Mouse (Mus musculus): ENCODE results near the gene Sun3. TPM values are rescaled to one million over a fixed set of nuclear protein-coding genes. Genes with fewer than 3 reads are reported as not detected.

Sun3 gene
- polyA plus RNA-seq, 1 experiment from 2014 or later, result 0.13 TPM

- Histone ChIP-seq H3K27me3 (ENCODE audit: control insufficient read depth, insufficient read depth, low read depth, low read length) (no peaks in the 10 kb centered on the region; the same call in 1 of the 2 replicates), H3K9me3 (ENCODE audit: control insufficient read depth, low read length) (no peaks in the 10 kb centered on the region), H3K4me2 (ENCODE audit: low read depth, low read length) (peak within 1 kb of the TSS; percentile 80), H3K27ac (ENCODE audit: low read length) (peak within 1 kb of the TSS; percentile 92), H3K9ac (ENCODE audit: low read length) (peak within 1 kb of the TSS; percentile 92), H3K36me3 (ENCODE audit: control insufficient read depth, insufficient read depth, low read length) (peaks cover 9% of the 10 kb centered on the region), H3K4me1 (replicated peaks; ENCODE audit: control insufficient read depth, insufficient read depth, low read length) (peaks cover 10% of the 10 kb centered on the region), H3K4me3 (ENCODE audit: low read length) (peak within 1 kb of the TSS; percentile 72)
- ATAC-seq (ENCODE audit: low read depth), result peak; percentile 99
- under 1% methylated on average over 43 of the region's 43 CpGs for WGBS
Measured at GRCm38 (mm10) chr11:9010853-9011339, 37.9 kb downstream of the Sun3 start, which contains the start of gene Hus1. Gene Hus1, minus strand, starts transcription at chr11:9011191.

GRCm38 (mm10) chr11:9010416-9010815 lies 38.4 kb downstream of the Sun3 start:
- Histone ChIP-seq H3K4me3 (ENCODE audit: low read length) (peak overlapping the region; percentile 72), H3K4me2 (ENCODE audit: low read depth, low read length) (peak overlapping the region; percentile 80), H3K9me3 (ENCODE audit: control insufficient read depth, low read length) (no peaks in the 10 kb centered on the region), H3K27me3 (ENCODE audit: control insufficient read depth, insufficient read depth, low read depth, low read length) (no peaks in the 10 kb centered on the region; the same call in 1 of the 2 replicates), H3K27ac (ENCODE audit: low read length) (peak overlapping the region; percentile 92), H3K4me1 (replicated peaks; ENCODE audit: control insufficient read depth, insufficient read depth, low read length) (peaks cover 10% of the 10 kb centered on the region), H3K36me3 (ENCODE audit: control insufficient read depth, insufficient read depth, low read length) (peaks cover 11% of the 10 kb centered on the region), H3K9ac (ENCODE audit: low read length) (peak overlapping the region; percentile 92)
- under 1% methylated on average over 7 of the region's 7 CpGs for WGBS
- ATAC-seq (ENCODE audit: low read depth), result peak; percentile 68

GRCm38 (mm10) chr11:9008761-9009160 lies 40.0 kb downstream of the Sun3 start:
- no peaks in the 10 kb centered on the region for H3K9me3 ChIP-seq (ENCODE audit: control insufficient read depth, low read length)
- H3K4me3 ChIP-seq (ENCODE audit: low read length), result no peak overlapping the region
- no peak overlapping the region for H3K4me2 ChIP-seq (ENCODE audit: low read depth, low read length)
- 93% methylated on average over 5 of the region's 5 CpGs for WGBS
- H3K4me1 ChIP-seq (replicated peaks; ENCODE audit: control insufficient read depth, insufficient read depth, low read length), result peaks cover 10% of the 10 kb centered on the region
- no peak overlapping the region for H3K27ac ChIP-seq (ENCODE audit: low read length)
- no peaks in the 10 kb centered on the region; the same call in 1 of the 2 replicates for H3K27me3 ChIP-seq (ENCODE audit: control insufficient read depth, insufficient read depth, low read depth, low read length)
- peaks cover 27% of the 10 kb centered on the region for H3K36me3 ChIP-seq (ENCODE audit: control insufficient read depth, insufficient read depth, low read length)
- no peak overlapping the region for H3K9ac ChIP-seq (ENCODE audit: low read length)
- ATAC-seq (ENCODE audit: low read depth), result no peak

- peaks cover 18% of the 10 kb centered on the region for H3K36me3 ChIP-seq (ENCODE audit: control insufficient read depth, insufficient read depth, low read length)
- 67% methylated on average over 4 of the region's 4 CpGs for WGBS
- ATAC-seq (ENCODE audit: low read depth), result no peak
Measured at GRCm38 (mm10) chr11:8988084-8988483, 60.7 kb downstream of the Sun3 start.

DNA sequence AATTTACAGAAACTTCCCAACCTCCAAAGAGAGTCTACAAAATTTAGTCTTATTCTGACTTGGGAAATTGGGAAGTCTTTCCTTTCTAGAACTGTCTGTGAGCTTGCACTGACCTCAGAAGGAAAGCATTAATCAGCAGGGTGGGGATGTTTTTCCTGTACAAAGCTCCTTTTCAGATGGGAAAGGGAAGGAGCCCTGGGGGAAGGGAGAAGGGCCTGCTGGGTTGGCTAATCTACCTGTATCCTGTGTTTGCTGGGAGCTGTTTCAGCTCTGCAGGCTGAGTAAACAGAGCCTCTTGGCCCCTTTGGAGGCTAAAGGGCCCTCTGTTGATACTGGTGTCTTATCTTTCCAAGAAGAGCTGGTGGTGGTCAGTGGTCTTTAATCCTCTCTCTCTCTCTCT lies 62.7 kb downstream of the Sun3 start:
- H3K27ac ChIP-seq (ENCODE audit: low read length), result no peak overlapping the region
- peaks cover 3% of the 10 kb centered on the region; the same call in 1 of the 2 replicates for H3K36me3 ChIP-seq (ENCODE audit: control insufficient read depth, insufficient read depth, low read length)
- no peaks in the 10 kb centered on the region for H3K27me3 ChIP-seq (ENCODE audit: control insufficient read depth, insufficient read depth, low read depth, low read length)
- ATAC-seq (ENCODE audit: low read depth), result peak; percentile 61
- no peak overlapping the region for H3K4me3 ChIP-seq (ENCODE audit: low read length)
- peaks cover 8% of the 10 kb centered on the region for H3K4me1 ChIP-seq (replicated peaks; ENCODE audit: control insufficient read depth, insufficient read depth, low read length)
- no peaks in the 10 kb centered on the region for H3K9me3 ChIP-seq (ENCODE audit: control insufficient read depth, low read length)
- no peak overlapping the region for H3K4me2 ChIP-seq (ENCODE audit: low read depth, low read length)
- H3K9ac ChIP-seq (ENCODE audit: low read length), result no peak overlapping the region

More at GRCm38 (mm10) chr11:8988084-8988483, 60.7 kb downstream of the Sun3 start:
- Histone ChIP-seq H3K9me3 (ENCODE audit: control insufficient read depth, low read length) (0 out of 2 replicates have a peak, but pooled peaks cover 2% of the 10 kb centered on the region), H3K27me3 (ENCODE audit: control insufficient read depth, insufficient read depth, low read depth, low read length) (no peaks in the 10 kb centered on the region), H3K9ac (ENCODE audit: low read length) (no peak overlapping the region), H3K27ac (ENCODE audit: low read length) (no peak overlapping the region), H3K4me2 (ENCODE audit: low read depth, low read length) (no peak overlapping the region), H3K4me1 (replicated peaks; ENCODE audit: control insufficient read depth, insufficient read depth, low read length) (peaks cover 8% of the 10 kb centered on the region), H3K4me3 (ENCODE audit: low read length) (no peak overlapping the region)

- Histone ChIP-seq H3K9ac (ENCODE audit: low read length) (no peak overlapping the region), H3K36me3 (ENCODE audit: control insufficient read depth, insufficient read depth, low read length) (no peaks in the 10 kb centered on the region), H3K9me3 (ENCODE audit: control insufficient read depth, low read length) (no peaks in the 10 kb centered on the region), H3K4me3 (ENCODE audit: low read length) (no peak overlapping the region), H3K4me1 (replicated peaks; ENCODE audit: control insufficient read depth, insufficient read depth, low read length) (peaks cover 8% of the 10 kb centered on the region), H3K27me3 (ENCODE audit: control insufficient read depth, insufficient read depth, low read depth, low read length) (no peaks in the 10 kb centered on the region), H3K4me2 (ENCODE audit: low read depth, low read length) (no peak overlapping the region), H3K27ac (ENCODE audit: low read length) (no peak overlapping the region)
- WGBS, result 26% methylated on average over 6 of the region's 6 CpGs
- no peak for ATAC-seq (ENCODE audit: low read depth)
Measured at GRCm38 (mm10) chr11:8983237-8983861, 65.4 kb downstream of the Sun3 start.

- Histone ChIP-seq H3K36me3 (ENCODE audit: control insufficient read depth, insufficient read depth, low read length) (no peaks in the 10 kb centered on the region), H3K4me2 (ENCODE audit: low read depth, low read length) (no peak overlapping the region), H3K27me3 (ENCODE audit: control insufficient read depth, insufficient read depth, low read depth, low read length) (no peaks in the 10 kb centered on the region), H3K4me1 (replicated peaks; ENCODE audit: control insufficient read depth, insufficient read depth, low read length) (no peaks in the 10 kb centered on the region), H3K27ac (ENCODE audit: low read length) (no peak overlapping the region), H3K9me3 (ENCODE audit: control insufficient read depth, low read length) (no peaks in the 10 kb centered on the region), H3K9ac (ENCODE audit: low read length) (no peak overlapping the region), H3K4me3 (ENCODE audit: low read length) (no peak overlapping the region)
- WGBS, result 84% methylated on average over 4 of the region's 4 CpGs
- no peak for ATAC-seq (ENCODE audit: low read depth)
Measured at GRCm38 (mm10) chr11:8978154-8978553, 70.6 kb downstream of the Sun3 start.

GRCm38 (mm10) chr11:8973166-8973565 lies 75.6 kb downstream of the Sun3 start, which contains the start of gene Pkd1l1:
Gene Pkd1l1, minus strand, starts transcription at chr11:8973266.
- H3K4me1 ChIP-seq (replicated peaks; ENCODE audit: control insufficient read depth, insufficient read depth, low read length), result no peaks in the 10 kb centered on the region
- ATAC-seq (ENCODE audit: low read depth), result no peak
- H3K36me3 ChIP-seq (ENCODE audit: control insufficient read depth, insufficient read depth, low read length), result no peaks in the 10 kb centered on the region
- no peaks in the 10 kb centered on the region for H3K27me3 ChIP-seq (ENCODE audit: control insufficient read depth, insufficient read depth, low read depth, low read length)
- H3K4me2 ChIP-seq (ENCODE audit: low read depth, low read length), result no peak within 1 kb of the TSS
- no peak within 1 kb of the TSS for H3K27ac ChIP-seq (ENCODE audit: low read length)
- no peaks in the 10 kb centered on the region for H3K9me3 ChIP-seq (ENCODE audit: control insufficient read depth, low read length)
- WGBS, result 80% methylated on average over 3 of the region's 3 CpGs
- H3K9ac ChIP-seq (ENCODE audit: low read length), result no peak within 1 kb of the TSS
- no peak within 1 kb of the TSS for H3K4me3 ChIP-seq (ENCODE audit: low read length)

GRCm38 (mm10) chr11:8972093-8972492 lies 76.7 kb downstream of the Sun3 start:
- Histone ChIP-seq H3K36me3 (ENCODE audit: control insufficient read depth, insufficient read depth, low read length) (no peaks in the 10 kb centered on the region), H3K9me3 (ENCODE audit: control insufficient read depth, low read length) (no peaks in the 10 kb centered on the region), H3K4me2 (ENCODE audit: low read depth, low read length) (no peak overlapping the region), H3K27me3 (ENCODE audit: control insufficient read depth, insufficient read depth, low read depth, low read length) (no peaks in the 10 kb centered on the region), H3K9ac (ENCODE audit: low read length) (no peak overlapping the region), H3K4me1 (replicated peaks; ENCODE audit: control insufficient read depth, insufficient read depth, low read length) (no peaks in the 10 kb centered on the region), H3K4me3 (ENCODE audit: low read length) (no peak overlapping the region), H3K27ac (ENCODE audit: low read length) (no peak overlapping the region)
- ATAC-seq (ENCODE audit: low read depth), result no peak
- 73% methylated on average over 6 of the region's 6 CpGs for WGBS

Data from lung, embryonic 16.5 days (tissue).